Mouse (Mus musculus) frontal cortex, adult 2 months (tissue): ENCODE data around the gene Pmp22. TPM values are rescaled to one million over a fixed set of nuclear protein-coding genes. Genes with fewer than 3 reads are reported as not detected.

Experiments used
- DNase-seq, 2 experiments: peaks; one replicate each; pipeline ENCODE4 v3.0.0; 2022; ENCODE audit warnings: low spot score in 1 of 2; ENCODE audit errors: extremely low spot score in 1 of 2
- polyA plus RNA-seq: library from polyadenylated mRNA; depleted of rRNA; stranded (reverse); fragments of >200 nt; gene quantifications from 2 replicates; pipeline ENCODE4 v1.2.3, GENCODE M21; 2012; rRNA removed

The Pmp22 gene
- polyA plus RNA-seq = 23.9 and 24.0 TPM in 2 replicates

DNA sequence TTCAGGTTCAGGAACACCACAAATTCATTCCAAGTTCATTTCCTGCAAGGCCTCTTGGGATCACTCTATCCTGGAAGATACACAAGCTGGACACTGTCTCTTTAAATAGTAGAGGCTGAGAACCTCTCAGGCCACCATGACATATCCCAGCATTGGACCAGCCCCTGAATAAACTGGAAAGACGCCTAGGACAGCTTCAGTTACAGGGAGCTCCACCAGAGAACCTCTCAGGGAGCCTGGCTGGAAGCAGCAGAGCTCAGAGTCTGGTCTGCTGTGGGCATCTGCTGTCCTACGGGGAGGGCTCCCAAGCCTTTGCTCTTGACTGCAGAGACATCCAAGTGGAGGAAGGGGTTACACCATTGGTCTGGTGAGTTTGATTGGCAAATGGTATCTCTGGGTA is at the start of gene Pmp22:
Gene Pmp22 (plus strand): TSS at position 199 of the 400 bp plus-strand sequence.
- DNase-seq = no peak

- DNase-seq = no peak
Measured at GRCm38 (mm10) chr11:63084536-63084935, 44.2 kb upstream of the Pmp22 start.

DNA sequence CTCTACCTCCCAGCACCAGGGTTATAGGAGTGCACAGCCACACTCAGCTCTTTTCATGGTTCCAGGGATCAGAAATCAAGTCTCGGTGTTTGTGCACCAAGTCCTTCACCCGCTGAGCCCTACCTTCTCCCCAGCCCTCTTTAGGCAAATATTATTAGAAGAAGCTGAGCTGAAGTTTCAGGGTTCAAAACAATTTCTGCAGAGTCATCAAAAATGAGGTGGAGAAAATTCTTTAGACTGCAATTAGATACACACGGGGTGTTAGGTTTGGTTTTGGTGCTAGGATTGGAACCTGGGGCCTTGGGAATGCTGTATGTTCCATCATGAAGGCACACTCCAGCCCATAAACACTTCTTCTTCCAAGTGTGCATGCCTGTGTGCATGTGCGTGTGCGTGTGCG is 40.1 kb upstream of the Pmp22 start:
- DNase-seq = no peak

DNA sequence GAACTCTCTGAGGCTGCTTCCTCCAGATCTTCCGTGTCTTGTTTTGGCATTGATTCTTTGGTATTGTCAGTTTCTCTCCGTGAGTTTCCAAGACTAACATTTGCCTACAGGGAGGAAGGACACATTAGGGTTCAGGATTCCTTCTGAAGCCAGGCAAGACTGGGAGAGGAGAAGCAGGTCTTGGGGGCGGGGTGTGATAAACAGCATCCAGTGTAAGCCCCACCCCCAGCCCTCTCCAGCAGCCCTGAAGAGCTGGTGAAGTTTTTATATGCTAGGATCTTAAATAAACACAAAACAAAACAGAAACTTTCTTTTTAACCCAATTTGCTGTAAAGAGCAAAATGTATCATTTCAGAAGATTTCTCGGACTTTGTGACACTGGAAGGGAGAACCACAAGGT is 38.6 kb upstream of the Pmp22 start:
- DNase-seq = no peak

- DNase-seq = no peak
Measured at GRCm38 (mm10) chr11:63090986-63091385, 37.8 kb upstream of the Pmp22 start.

DNA sequence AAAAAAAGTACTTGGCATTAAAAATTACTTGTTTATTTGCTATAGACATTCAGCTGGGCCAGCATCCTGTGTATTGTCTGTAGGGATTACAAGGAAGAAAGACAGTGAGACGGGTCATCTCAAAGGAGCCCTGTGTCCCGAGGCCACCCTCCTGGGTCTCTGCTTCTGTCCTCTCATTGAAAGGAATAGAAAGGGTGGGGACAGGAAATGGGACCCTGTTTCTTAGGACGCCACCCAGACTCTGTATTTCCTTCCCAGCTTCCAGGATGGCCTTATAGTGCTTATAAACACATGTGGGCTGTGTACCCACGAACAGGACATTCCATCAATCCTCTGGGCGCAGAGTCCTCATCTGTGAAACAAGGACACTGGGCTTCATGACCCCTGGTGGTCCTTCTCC is 36.5 kb upstream of the Pmp22 start:
- DNase-seq = no peak

GRCm38 (mm10) chr11:63093601-63094000 is 35.2 kb upstream of the Pmp22 start:
- DNase-seq = no peak

- DNase-seq = no peak
Measured at GRCm38 (mm10) chr11:63094496-63094895, 34.3 kb upstream of the Pmp22 start.

GRCm38 (mm10) chr11:63098016-63098415 is 30.8 kb upstream of the Pmp22 start:
- DNase-seq = no peak

- DNase-seq = no peak
Measured at GRCm38 (mm10) chr11:63099390-63099789, 29.4 kb upstream of the Pmp22 start.

DNA sequence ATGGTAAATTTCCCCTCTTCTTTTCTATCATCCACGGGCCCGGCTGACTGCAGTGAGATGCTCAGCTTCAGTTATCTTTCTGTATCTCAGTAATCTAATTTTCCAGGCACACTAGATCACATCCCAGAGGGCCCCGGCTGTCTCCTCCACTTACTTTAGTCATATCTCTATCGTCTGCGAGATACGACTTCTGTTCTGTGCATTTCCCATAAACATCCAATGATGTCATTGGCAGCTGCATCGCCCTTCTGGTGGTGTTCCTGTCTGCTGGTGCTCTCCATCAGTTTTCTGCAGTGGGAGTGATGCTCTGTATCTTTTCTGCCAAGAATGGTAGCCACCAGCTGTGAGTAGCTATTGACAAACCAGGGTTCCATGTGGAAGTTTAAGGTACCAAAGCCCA is 25.5 kb upstream of the Pmp22 start:
- peak; percentile 3 to 36 for DNase-seq

DNA sequence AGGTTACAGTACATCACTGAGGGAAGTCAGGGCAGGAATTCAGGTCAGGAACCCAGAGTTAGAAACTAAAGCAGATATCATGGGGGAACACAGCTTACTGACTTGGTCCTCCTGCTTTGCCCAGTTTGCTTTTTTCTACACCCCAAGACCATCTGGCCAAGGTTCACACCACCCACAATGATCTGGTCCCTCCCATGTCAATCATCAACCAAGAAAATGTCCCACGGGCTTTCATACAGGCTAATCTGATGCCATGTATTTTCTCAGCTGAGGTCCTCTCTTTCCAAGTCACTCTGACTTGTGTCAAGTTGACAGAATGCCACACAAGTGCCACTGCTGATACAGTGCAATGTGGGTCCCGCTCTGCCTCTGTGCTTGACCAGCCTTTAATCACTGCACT is 24.8 kb upstream of the Pmp22 start:
- no peak for DNase-seq

GRCm38 (mm10) chr11:63109230-63109775 is 19.5 kb upstream of the Pmp22 start:
- no peak for DNase-seq

DNA sequence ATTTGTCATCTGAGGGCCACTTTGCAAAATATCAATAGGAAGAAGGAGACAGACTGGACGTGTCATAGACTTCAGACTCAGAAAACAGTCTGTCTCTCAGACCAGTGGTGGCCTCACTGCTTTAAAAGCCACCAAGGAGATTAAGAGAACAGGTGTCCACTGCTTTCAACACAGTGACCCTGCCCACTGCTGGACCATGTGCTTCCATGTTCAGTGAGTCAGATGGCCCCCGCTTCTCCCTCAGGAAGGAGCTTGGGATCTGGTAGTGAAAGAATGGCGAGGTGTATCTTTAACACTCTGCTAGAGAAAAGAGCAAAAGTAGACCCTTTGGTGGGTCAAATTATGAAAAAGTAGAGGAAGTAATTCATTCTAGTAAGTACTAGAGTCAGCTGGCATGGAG is 18.5 kb upstream of the Pmp22 start:
- no peak for DNase-seq

DNA sequence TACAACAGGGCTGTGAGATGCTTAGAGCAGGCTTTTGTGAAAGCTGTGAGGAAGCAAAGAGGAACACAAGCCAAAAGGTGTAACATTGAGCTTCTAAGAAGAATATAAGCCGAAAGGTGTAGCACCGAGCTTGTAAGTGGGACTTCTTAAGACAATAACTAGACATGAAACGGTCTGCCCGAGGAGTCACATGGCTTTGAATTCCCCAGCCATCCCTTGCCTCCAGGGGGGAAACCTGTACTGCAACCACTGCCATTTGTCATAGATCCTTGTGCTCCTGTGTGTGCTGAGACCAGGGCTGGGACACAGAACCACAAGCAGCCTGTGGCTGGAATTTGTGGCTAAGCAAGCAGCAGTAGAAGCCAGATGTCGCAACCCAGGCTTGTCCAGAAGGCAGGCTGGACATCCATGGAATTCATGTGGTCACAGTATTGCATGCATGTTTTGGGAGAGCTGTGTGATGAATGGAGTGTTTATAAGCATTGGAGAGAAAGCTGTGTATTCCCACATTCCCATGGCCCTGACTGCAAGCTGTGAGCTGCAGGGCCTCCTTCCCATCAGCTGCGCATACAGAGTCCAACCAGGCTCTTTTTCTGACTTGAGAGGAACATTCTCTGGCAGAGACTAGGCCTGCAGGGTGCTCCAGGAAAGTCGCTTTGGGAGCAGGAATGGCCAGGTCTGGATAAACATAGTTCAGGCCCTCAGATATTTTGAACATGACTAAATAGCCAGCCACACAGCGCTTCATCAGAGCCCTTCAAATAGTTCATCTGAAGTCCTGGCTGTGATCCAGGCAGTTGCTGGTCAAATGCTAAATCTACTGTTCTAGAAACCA is 13.8 kb upstream of the Pmp22 start:
- DNase-seq = no peak

DNA sequence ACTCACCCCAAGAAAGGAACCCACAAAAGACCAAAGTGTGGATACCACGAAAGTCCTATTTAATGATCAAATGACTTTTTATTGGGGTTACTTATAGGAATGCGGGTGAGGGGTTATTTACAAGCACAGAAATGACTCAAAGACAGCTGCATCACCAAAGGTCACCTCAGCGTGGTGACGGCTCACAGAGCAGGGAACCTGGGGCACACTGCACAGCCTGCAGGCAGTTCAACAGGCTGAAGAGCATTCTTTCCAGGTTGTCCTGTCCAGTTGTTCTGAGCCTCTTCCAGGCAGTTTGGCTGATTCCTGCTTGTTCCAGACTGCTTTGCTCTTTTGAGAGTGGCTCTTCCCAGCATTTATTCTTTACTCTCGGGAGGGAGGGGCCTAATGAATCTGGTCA is 12.1 kb upstream of the Pmp22 start:
- no peak for DNase-seq

- no peak for DNase-seq
Measured at GRCm38 (mm10) chr11:63117266-63117665, 11.5 kb upstream of the Pmp22 start.

- no peak for DNase-seq
Measured at GRCm38 (mm10) chr11:63119791-63120190, 9.0 kb upstream of the Pmp22 start.

DNA sequence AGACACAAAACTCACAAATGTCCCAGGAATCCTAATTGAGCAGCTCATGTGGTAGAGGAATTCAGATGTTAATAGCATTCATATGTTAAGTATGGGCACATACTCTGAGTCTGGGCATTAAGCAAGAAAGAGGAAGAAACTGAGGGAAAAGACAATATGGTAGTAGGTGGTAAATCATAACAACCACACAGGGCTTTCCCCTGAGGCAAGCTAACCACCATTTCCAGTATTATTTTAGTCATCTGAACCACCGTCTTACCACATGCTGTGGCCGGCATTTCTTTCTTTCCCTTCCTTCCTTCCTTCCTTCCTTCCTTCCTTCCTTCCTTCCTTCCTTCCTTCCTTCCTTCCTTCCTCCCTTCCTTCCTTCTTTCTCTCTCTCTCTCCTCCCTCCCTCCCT is 6.5 kb upstream of the Pmp22 start:
- DNase-seq = no peak

- no peak for DNase-seq
Measured at GRCm38 (mm10) chr11:63122776-63123350, 5.9 kb upstream of the Pmp22 start.

DNA sequence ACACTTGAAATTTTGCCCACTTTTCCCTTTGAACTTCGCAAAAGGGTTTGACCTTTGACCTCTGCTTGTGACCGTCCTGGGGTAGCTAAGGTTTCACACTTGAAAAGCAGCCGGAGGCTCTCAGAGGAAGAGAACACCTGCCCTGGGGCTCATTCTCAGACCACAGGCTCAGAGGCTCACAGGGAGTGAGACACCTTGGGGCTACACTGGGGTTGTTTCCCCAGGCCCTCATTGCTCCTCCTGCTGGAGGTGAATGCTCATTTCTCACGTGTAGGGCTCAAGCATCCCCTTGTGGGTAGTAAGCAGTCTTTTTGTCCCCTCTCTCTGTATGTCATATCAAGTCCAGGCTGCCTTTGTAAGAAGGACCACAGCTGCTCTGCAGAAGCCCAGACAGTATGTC is 4.5 kb upstream of the Pmp22 start:
- no peak for DNase-seq

- no peak for DNase-seq
Measured at GRCm38 (mm10) chr11:63125832-63126456, 2.8 kb upstream of the Pmp22 start.
